Mouse (Mus musculus) neutrophil, adult 5-6 weeks (primary cell): ENCODE results near the gene Negr1. TPM values are rescaled to one million over a fixed set of nuclear protein-coding genes. Genes with fewer than 3 reads are reported as not detected.
"Not testable (repeated sequence)": the region's sequence is repeated elsewhere in the genome, so short reads cannot be mapped to it uniquely, and the experiment has no call there.

ENCODE experiments used
- ATAC-seq: fragments of 151-379, 151-347 bp; 2 replicates; pipeline ENCODE4 v1.8.0; 2017; ENCODE audit warnings: mild to moderate bottlenecking, moderate TSS enrichment; ENCODE audit not compliant: insufficient number of reproducible peaks, poor library complexity, low FRiP score, severe bottlenecking; ENCODE audit errors: extremely low read depth
- total RNA-seq: library from RNA; stranded (forward); fragments of 200-1000 nt; gene quantifications from 2 replicates; pipeline ENCODE4 v1.2.3, GENCODE M21; 2017

Gene Negr1
- total RNA-seq, 1 experiment from 2014 or later: 0.12 TPM

DNA sequence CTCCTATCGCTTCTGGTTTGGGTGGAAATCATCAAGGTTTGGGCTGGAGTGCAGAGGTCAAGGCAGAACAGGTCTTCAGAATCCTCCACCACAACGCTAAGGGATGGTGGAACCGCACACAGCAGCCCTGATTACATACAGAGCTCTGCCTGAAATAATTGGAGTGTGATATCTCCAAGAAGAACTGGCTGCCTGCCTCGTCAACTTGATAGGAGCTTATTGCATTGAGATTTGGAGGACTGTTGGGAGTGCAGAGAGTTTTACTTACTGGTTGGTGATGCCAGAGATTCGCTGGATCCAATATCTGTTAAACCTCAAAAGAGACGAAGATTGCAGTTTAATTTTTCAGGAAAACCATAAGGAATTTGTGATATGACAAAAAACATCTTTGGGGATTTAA is 391.4 kb downstream of the Negr1 start:
- no peak for ATAC-seq

- ATAC-seq: no peak
Observed at GRCm38 (mm10) chr3:156955094-156955493, 393.5 kb downstream of the Negr1 start.

- no peak for ATAC-seq
Observed at GRCm38 (mm10) chr3:156958640-156959039, 397.0 kb downstream of the Negr1 start.

DNA sequence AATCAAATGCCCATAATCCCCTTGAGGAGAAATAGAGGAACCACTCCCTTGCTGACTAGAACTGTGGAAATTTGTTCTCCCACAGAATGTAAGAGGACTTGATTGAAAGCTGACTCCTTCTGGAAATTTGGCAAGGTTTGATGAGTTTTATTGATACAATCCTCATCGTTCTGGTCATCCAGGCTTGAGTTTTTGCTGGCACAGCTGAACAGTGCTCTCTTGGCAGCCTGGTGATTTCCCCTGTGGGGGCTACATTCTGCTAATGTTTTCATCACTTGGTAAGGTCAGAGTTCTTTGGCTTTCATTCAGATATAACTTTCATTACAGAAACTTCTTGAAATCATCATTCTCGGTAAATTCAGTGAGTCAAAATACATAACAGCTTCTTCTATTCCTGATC is 407.2 kb downstream of the Negr1 start:
- no peak for ATAC-seq

DNA sequence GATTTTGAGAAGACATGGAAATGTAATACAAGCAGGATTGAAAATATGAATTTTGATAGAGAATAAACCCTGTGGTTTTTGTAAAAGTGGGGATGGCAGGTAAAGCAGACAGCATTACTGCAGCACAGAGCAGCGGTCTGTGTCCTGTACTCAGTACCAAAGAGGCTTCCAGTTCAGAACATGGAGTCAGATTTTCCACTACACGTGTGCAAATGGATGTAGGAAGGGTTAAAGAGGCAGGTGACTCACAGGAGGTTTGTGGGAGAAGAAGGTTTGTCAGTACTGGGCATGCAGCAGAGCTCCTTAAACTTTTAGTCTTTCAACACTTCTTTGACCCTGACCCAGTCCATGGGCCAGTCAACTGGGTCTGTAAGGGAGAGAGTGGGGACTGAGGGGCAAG is 409.5 kb downstream of the Negr1 start:
- ATAC-seq: no peak

GRCm38 (mm10) chr3:156976816-156977215 is 415.2 kb downstream of the Negr1 start:
- no peak for ATAC-seq

GRCm38 (mm10) chr3:156980042-156980716 is 418.6 kb downstream of the Negr1 start:
- ATAC-seq: no peak

- ATAC-seq: no peak
Observed at GRCm38 (mm10) chr3:156982102-156982501, 420.5 kb downstream of the Negr1 start.

- ATAC-seq: no peak
Observed at GRCm38 (mm10) chr3:156987113-156987512, 425.5 kb downstream of the Negr1 start.

GRCm38 (mm10) chr3:156992171-156992570 is 430.6 kb downstream of the Negr1 start:
- ATAC-seq: no peak

- no peak for ATAC-seq
Observed at GRCm38 (mm10) chr3:156992811-156993210, 431.2 kb downstream of the Negr1 start.

GRCm38 (mm10) chr3:156999177-156999808 is 437.7 kb downstream of the Negr1 start:
- no peak for ATAC-seq

DNA sequence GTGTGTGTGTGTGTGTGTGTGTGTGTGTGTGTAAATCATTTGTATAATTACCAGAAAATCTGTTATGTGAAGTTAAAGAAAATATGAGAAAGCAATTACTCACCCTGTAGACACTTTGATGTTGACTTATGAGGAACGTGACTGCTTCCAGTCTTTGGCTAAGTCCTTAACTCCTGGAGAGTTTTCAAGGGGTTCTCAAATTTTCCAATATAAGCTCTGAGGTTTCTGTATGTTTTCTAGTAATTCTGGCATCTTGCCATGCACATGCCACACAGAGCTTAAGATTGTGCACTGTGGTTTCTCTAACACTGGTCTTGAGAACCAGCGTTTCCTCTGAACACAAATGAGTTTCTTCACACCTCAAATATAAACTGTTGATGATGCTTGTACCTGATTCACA is 460.0 kb downstream of the Negr1 start:
- no peak for ATAC-seq

DNA sequence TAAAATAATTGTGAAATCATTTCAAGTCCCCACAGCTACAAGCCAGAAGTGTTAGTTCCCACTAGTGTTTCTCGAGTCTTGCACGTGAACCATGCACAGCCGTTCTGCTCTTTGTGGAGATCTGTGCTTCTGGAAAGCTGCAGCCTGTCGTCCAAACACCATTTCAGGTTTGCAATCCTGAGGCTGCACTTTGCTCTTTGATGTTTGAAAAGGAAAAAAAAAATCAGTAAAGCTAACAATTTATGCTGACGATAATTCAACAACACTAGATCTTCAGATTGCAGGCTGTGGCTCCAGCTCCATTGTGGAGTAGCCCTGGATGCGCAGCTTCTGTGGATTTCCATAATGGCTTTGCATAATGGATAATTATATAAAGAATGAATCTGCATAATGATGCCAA is 463.0 kb downstream of the Negr1 start:
- ATAC-seq: no peak

- ATAC-seq: no peak
Observed at GRCm38 (mm10) chr3:157031513-157032142, 470.0 kb downstream of the Negr1 start.

DNA sequence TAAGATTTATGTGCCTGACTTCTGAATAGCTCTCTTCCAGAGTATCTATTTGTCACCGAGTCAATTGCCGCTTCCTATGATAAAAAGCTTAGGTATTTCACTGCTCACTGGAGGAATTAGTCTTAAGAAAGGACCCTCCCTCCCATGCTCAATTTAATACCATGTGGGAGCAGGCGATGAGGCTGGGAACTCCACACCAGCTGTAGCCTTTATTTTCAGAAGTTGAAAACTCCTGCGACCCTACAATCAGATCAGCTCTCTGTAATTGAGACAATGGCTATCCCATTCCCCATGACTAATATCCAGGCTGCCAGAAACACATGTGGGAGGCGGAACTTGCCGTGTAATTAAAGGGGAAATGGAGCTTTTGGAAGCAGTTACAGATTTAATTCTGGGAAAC is 474.4 kb downstream of the Negr1 start:
- no peak for ATAC-seq

- no peak for ATAC-seq
Observed at GRCm38 (mm10) chr3:157036568-157036967, 475.0 kb downstream of the Negr1 start.

- ATAC-seq: no peak
Observed at GRCm38 (mm10) chr3:157040619-157041018, 479.0 kb downstream of the Negr1 start.

DNA sequence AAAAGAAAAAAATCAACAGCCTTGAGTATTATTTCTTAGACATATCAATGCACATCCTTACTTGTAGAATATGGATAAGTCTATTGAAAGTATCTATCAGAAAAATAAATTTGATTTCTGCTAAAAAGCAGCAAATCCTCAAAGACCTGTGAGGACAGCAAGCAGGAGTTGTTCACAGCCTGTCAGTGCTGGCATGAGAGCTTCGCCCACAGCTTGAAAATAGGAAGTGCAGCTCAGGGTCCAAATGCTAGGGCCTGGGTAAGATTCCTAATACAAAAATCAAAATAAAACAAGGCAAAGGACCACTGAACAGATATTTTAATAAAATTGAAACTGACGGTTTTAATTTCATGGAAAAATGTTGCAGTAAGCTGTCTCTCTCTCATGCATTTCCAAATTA is 483.0 kb downstream of the Negr1 start:
- no peak for ATAC-seq

- not testable (repeated sequence) for ATAC-seq
Observed at GRCm38 (mm10) chr3:157064438-157064837, 502.8 kb downstream of the Negr1 start.
